Mouse (Mus musculus): ENCODE data around the gene Slc41a1. TPM values are rescaled to one million over a fixed set of nuclear protein-coding genes. Genes with fewer than 3 reads are reported as not detected.

The Slc41a1 gene
- polyA plus RNA-seq, 1 experiment: 22.4 TPM

- Histone ChIP-seq H3K36me3 (ENCODE audit: control insufficient read depth, insufficient read depth, low read length) (no peaks in the 10 kb centered on the region), H3K27me3 (replicated peaks; ENCODE audit: control insufficient read depth, insufficient read depth, low read length) (no peaks in the 10 kb centered on the region), H3K27ac (ENCODE audit: insufficient read depth, low read depth, low read length) (no peak overlapping the region), H3K4me1 (ENCODE audit: control insufficient read depth, insufficient read depth, low read length) (no peaks in the 10 kb centered on the region; the same call in 1 of the 2 replicates), H3K4me3 (ENCODE audit: insufficient read depth, low read depth, low read length) (no peak overlapping the region)
- TF ChIP-seq POLR2A (IDR thresholded peaks at IDR 0.05; ENCODE audit: low read depth, low read length) (no peak), CTCF (conservative IDR thresholded peaks at IDR 0.05; ENCODE audit: insufficient read depth, insufficient read length, low read depth, low read length) (no peak)
- 83% methylated on average over 11 of the region's 11 CpGs for WGBS
- DNase-seq: no peak
Measured at GRCm38 (mm10) chr1:131824528-131825181, 2.6 kb upstream of the Slc41a1 start.

- TF ChIP-seq POLR2A (IDR thresholded peaks at IDR 0.05; ENCODE audit: low read depth, low read length) (peak; percentile 47), CTCF (conservative IDR thresholded peaks at IDR 0.05; ENCODE audit: insufficient read depth, insufficient read length, low read depth, low read length) (no peak)
- Histone ChIP-seq H3K36me3 (ENCODE audit: control insufficient read depth, insufficient read depth, low read length) (no peaks in the 10 kb centered on the region), H3K27ac (ENCODE audit: insufficient read depth, low read depth, low read length) (peak overlapping the region; percentile 74), H3K4me3 (ENCODE audit: insufficient read depth, low read depth, low read length) (peak overlapping the region; percentile 65), H3K27me3 (replicated peaks; ENCODE audit: control insufficient read depth, insufficient read depth, low read length) (no peaks in the 10 kb centered on the region), H3K4me1 (ENCODE audit: control insufficient read depth, insufficient read depth, low read length) (no peaks in the 10 kb centered on the region; the same call in 1 of the 2 replicates)
- 0% methylated on average over 36 of the region's 36 CpGs for WGBS
- DNase-seq: peak; percentile 97
Measured at GRCm38 (mm10) chr1:131827787-131828258, 530 bp downstream of the Slc41a1 start.

- Histone ChIP-seq H3K27me3 (replicated peaks; ENCODE audit: control insufficient read depth, insufficient read depth, low read length) (no peaks in the 10 kb centered on the region), H3K4me1 (ENCODE audit: control insufficient read depth, insufficient read depth, low read length) (no peaks in the 10 kb centered on the region; the same call in 1 of the 2 replicates), H3K36me3 (ENCODE audit: control insufficient read depth, insufficient read depth, low read length) (no peaks in the 10 kb centered on the region), H3K27ac (ENCODE audit: insufficient read depth, low read depth, low read length) (peak overlapping the region; percentile 61), H3K4me3 (ENCODE audit: insufficient read depth, low read depth, low read length) (peak overlapping the region; percentile 65)
- TF ChIP-seq POLR2A (IDR thresholded peaks at IDR 0.05; ENCODE audit: low read depth, low read length) (no peak), CTCF (conservative IDR thresholded peaks at IDR 0.05; ENCODE audit: insufficient read depth, insufficient read length, low read depth, low read length) (no peak)
- WGBS: 3% methylated on average over 22 of the region's 22 CpGs
- DNase-seq: peak; percentile 29
Measured at GRCm38 (mm10) chr1:131828297-131829126, 1.2 kb downstream of the Slc41a1 start.

GRCm38 (mm10) chr1:131829279-131829678 lies 2.0 kb downstream of the Slc41a1 start:
- no peak overlapping the region for H3K4me3 ChIP-seq (ENCODE audit: insufficient read depth, low read depth, low read length)
- H3K36me3 ChIP-seq (ENCODE audit: control insufficient read depth, insufficient read depth, low read length): no peaks in the 10 kb centered on the region
- no peaks in the 10 kb centered on the region; the same call in 1 of the 2 replicates for H3K4me1 ChIP-seq (ENCODE audit: control insufficient read depth, insufficient read depth, low read length)
- H3K27ac ChIP-seq (ENCODE audit: insufficient read depth, low read depth, low read length): no peak overlapping the region
- TF ChIP-seq CTCF (conservative IDR thresholded peaks at IDR 0.05; ENCODE audit: insufficient read depth, insufficient read length, low read depth, low read length) (no peak), POLR2A (IDR thresholded peaks at IDR 0.05; ENCODE audit: low read depth, low read length) (no peak)
- no peaks in the 10 kb centered on the region for H3K27me3 ChIP-seq (replicated peaks; ENCODE audit: control insufficient read depth, insufficient read depth, low read length)
- no peak for DNase-seq
- 64% methylated on average over 5 of the region's 5 CpGs for WGBS

GRCm38 (mm10) chr1:131830561-131830960 lies 3.3 kb downstream of the Slc41a1 start:
- no peaks in the 10 kb centered on the region; the same call in 1 of the 2 replicates for H3K4me1 ChIP-seq (ENCODE audit: control insufficient read depth, insufficient read depth, low read length)
- H3K27me3 ChIP-seq (replicated peaks; ENCODE audit: control insufficient read depth, insufficient read depth, low read length): no peaks in the 10 kb centered on the region
- no peak overlapping the region for H3K4me3 ChIP-seq (ENCODE audit: insufficient read depth, low read depth, low read length)
- no peak overlapping the region for H3K27ac ChIP-seq (ENCODE audit: insufficient read depth, low read depth, low read length)
- WGBS: 90% methylated on average over 15 of the region's 15 CpGs
- TF ChIP-seq CTCF (conservative IDR thresholded peaks at IDR 0.05; ENCODE audit: insufficient read depth, insufficient read length, low read depth, low read length) (no peak), POLR2A (IDR thresholded peaks at IDR 0.05; ENCODE audit: low read depth, low read length) (no peak)
- H3K36me3 ChIP-seq (ENCODE audit: control insufficient read depth, insufficient read depth, low read length): no peaks in the 10 kb centered on the region
- no peak for DNase-seq

GRCm38 (mm10) chr1:131830971-131831641 lies 3.8 kb downstream of the Slc41a1 start:
- Histone ChIP-seq H3K27me3 (replicated peaks; ENCODE audit: control insufficient read depth, insufficient read depth, low read length) (no peaks in the 10 kb centered on the region), H3K4me3 (ENCODE audit: insufficient read depth, low read depth, low read length) (no peak overlapping the region), H3K36me3 (ENCODE audit: control insufficient read depth, insufficient read depth, low read length) (no peaks in the 10 kb centered on the region), H3K4me1 (ENCODE audit: control insufficient read depth, insufficient read depth, low read length) (no peaks in the 10 kb centered on the region; the same call in 1 of the 2 replicates), H3K27ac (ENCODE audit: insufficient read depth, low read depth, low read length) (no peak overlapping the region)
- WGBS: 89% methylated on average over 8 of the region's 8 CpGs
- DNase-seq: no peak
- TF ChIP-seq CTCF (conservative IDR thresholded peaks at IDR 0.05; ENCODE audit: insufficient read depth, insufficient read length, low read depth, low read length) (no peak), POLR2A (IDR thresholded peaks at IDR 0.05; ENCODE audit: low read depth, low read length) (no peak)
